Mouse (Mus musculus): ENCODE measurements around the gene Rpl10-ps3.

DNA sequence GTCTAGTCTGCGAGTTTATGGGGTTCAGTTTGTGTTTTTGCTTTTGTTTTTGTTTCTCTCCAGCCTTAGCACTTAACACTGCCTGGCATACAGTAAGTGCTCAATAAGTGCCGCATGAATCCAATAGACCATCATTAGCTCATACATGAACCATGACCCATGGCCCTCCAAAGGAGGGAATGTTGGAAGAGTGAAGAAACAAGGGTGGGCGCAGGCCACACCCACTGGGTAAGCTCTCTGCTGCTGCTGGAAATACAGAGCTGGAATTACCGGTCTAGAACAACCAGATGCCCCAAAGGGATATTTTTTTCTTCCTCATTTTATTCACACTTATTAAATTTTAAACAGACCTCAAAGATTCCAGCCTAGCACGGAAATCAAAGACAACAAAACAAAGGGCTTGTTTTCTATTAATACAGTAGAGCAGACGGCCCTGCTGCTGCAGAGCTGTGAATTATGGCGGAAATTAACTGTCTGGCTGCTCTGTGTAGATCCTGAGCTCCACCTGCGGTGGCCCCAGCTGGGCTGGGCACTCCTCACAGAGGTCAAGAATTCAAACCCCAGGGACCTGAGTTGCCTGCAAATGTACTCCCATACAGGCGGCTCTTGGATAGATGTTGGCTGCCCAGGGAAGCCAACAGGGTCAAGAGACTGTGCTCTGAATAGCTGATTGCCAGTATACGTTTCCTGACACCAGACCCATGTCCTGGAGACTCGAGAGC, 20.5 kb upstream of the Rpl10-ps3 start:
- TF ChIP-seq CTCF (IDR thresholded peaks at IDR 0.05; ENCODE audit: low read depth, low read length), result no peak
- TF ChIP-seq POLR2A (IDR thresholded peaks at IDR 0.05; ENCODE audit: extremely low read depth, insufficient read depth, low read length), result no peak
